Mouse (Mus musculus) left cerebral cortex, postnatal 36 days (tissue): ENCODE measurements around the gene Psmb2. TPM values are rescaled to one million over a fixed set of nuclear protein-coding genes. Genes with fewer than 3 reads are reported as not detected.
A peak's percentile ranks its signal among the peaks of the same experiment; 100 is the strongest.

Experiments
- DNase-seq, 2 experiments: peaks; one replicate each; pipeline ENCODE4 v3.0.0; 2021 to 2022; ENCODE audit warnings: low spot score in 2 of 2, mixed read lengths in 1 of 2
- intact Hi-C: fragments of 180-260 bp; cut with DNase I; formaldehyde crosslinking; loops from one replicate; pipeline ENCODE4 v1.15.1; 2025
- total RNA-seq, 2 experiments: library from RNA; stranded (reverse); gene quantifications; 2 replicates each; pipeline ENCODE4 v1.2.3; 2021

Gene Psmb2
- total RNA-seq, result 100 to 1,000 TPM in 1 of 2 experiments, 10 to 100 TPM in 1; 95.5 to 100 TPM

- intact Hi-C loops, result no loop called here
- DNase-seq, result peak; percentile 99
Observed at GRCm38 (mm10) chr4:126677054-126678003, at the start of gene Psmb2. Gene Psmb2 (plus strand): TSS chr4:126677630.

DNA sequence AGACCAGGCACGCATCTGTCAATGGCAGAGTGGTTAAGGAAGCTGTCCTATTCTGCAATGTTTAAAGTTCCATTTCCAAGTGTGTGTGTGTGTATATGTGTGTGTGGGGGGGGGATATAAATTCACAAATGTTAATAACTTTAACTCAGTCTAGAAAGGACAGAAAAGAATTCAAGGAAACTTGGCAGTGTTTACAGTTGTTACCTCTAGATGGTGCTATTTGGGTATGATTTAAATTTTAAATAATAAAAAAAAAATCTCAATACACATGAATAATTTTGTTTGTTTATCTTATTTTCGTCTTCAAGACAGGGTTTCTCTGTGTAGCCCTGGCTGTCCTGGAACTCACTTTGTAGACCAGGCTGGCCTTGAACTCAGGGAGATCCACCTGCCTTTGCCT lies 45.5 kb upstream of the Psmb2 start:
- intact Hi-C loops, result loop anchor here (5.0 kb wide), 1 partner anchor 50 kb away; no protein-coding TSS in a partner anchor

GRCm38 (mm10) chr4:126632668-126633067 lies 44.8 kb upstream of the Psmb2 start:
- no peak for DNase-seq
- intact Hi-C loops, result loop anchor here (5.0 kb wide), 1 partner anchor 50 kb away; no protein-coding TSS in a partner anchor

More for the DNA sequence above, 45.5 kb upstream of the Psmb2 start:
- DNase-seq, result no peak

GRCm38 (mm10) chr4:126636330-126636729 lies 41.1 kb upstream of the Psmb2 start:
- intact Hi-C loops, result no loop called here
- DNase-seq, result no peak

DNA sequence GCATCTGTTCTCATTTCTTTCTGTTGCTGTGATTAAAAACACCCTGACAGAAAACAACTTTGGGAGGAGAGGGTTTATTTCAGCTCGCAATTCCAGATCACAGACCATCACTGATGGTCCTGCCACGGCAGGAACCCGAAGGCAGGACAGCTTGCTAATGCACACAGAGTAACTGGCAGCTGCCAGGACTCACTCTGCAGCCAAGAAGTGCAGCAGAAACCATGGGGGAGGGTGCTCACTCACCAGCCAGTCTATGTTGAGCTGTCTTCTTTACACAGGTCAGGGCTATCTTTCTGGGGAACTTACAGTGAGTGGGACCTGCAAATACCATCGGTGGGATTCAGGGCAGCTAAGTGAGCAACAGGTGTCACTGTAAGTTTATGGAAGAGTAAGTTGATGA lies 40.0 kb upstream of the Psmb2 start:
- DNase-seq, result no peak
- intact Hi-C loops, result no loop called here

DNA sequence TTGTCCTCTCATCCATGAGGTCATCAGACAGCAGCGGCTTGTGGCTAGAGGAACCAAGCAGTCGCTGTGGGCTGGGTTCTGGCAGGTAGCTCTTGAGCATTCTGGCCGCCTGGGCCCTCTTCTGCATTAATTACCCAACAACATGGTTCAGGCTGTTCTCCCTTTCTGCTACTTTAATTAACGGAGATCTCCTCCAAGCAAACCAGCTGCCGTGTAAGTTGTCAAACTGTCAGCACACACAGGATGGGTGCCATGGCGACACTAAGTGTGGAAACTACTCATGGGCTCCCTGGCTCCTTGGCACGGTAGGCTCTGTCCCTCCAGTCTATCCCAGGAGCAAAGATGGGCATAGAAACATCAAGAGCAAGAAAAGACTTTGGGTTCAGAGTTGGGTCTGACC lies 38.1 kb upstream of the Psmb2 start:
- DNase-seq, result no peak
- intact Hi-C loops, result no loop called here

DNA sequence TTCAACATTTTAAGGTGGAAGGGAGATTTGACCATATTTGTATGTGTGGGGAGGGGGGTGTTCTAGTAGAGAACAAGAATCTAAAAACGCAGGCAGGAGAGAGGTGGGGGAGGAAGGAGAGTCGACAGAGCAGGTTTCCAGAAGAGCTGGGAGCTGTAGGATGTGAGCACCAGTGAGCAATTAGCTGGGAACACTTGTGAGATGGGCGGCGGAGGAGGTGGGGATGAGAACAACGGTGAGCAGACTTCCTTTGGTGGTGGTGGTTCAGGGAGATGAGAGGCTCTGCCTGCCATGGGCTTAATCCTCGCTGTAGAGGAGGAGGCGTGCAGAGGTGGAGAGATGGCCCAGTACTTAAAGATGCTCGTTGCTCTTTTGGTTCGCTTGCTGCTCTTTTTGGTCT lies 35.5 kb upstream of the Psmb2 start:
- DNase-seq, result peak; percentile 61 to 70
- intact Hi-C loops, result no loop called here

DNA sequence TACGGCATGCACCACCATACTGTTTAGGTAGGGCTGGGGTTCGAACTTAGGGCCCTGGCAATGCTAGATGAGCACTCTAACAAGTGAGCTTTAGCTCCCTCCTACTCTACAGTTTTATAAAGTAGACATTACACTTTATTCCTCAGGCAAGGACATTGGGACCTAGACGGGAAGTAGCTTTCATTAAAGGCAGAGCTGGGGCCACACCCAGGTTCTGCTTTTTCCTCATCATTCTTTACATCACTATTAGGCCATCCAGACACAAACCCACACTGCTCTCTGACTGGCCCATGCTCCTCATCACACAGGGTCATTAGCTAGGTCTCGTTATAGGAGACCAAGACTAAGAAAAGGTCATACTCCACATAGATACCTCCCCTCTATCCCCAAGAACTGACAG lies 33.6 kb upstream of the Psmb2 start:
- intact Hi-C loops, result no loop called here
- DNase-seq, result no peak

GRCm38 (mm10) chr4:126644333-126644963 lies 33.0 kb upstream of the Psmb2 start:
- no peak for DNase-seq
- intact Hi-C loops, result no loop called here

GRCm38 (mm10) chr4:126647996-126648910 lies 29.2 kb upstream of the Psmb2 start:
- no peak for DNase-seq
- intact Hi-C loops, result no loop called here

DNA sequence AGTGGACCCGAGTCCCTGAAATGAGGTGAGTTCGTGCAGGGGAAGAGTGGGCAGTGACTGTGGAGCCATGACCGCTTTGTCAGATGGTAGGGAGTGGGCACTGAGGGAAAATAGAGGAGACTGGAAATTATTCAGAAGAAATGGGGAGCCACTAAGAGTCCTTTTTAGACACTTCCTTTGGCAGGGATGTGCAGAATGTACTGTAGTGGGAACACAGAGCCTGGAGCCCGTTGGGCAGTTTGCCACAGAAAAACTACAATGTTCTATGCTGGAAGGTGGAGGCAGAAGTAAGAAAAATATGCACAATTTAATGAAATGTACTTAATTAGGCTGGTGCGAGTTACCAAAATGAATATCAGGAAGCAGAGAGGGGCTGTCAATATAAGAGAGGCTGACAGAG lies 24.3 kb upstream of the Psmb2 start:
- no peak for DNase-seq
- intact Hi-C loops, result no loop called here

GRCm38 (mm10) chr4:126655356-126655755 lies 22.1 kb upstream of the Psmb2 start:
- intact Hi-C loops, result no loop called here
- no peak for DNase-seq

DNA sequence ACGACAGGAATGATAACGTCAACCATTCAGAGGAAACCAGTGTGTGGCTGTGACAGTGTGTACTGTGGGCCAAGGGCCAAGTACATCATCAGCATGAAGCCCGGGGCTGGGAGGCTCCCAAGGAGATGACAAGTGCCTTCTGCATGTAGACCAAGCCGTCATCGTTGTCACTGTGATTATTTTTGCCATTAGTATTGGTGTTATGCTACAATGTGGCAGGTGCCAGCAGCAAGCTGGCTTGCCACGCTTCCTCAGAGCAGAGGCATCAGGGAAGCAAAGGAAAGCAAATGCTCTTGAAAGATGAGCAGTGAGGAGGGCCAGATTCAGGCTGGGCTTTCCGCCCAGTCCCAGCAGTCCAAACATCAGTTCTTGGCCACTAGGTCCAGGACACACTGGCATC lies 16.2 kb upstream of the Psmb2 start:
- no peak for DNase-seq
- intact Hi-C loops, result no loop called here

GRCm38 (mm10) chr4:126667075-126667474 lies 10.4 kb upstream of the Psmb2 start:
- intact Hi-C loops, result no loop called here
- no peak for DNase-seq

- intact Hi-C loops, result loop anchor here (5.0 kb wide), 1 partner anchor 50 kb away; no protein-coding TSS in a partner anchor
Observed at GRCm38 (mm10) chr4:126682298-126682697, 4.9 kb downstream of the Psmb2 start.

GRCm38 (mm10) chr4:126683084-126683483 lies 5.7 kb downstream of the Psmb2 start:
- intact Hi-C loops, result loop anchor here (5.0 kb wide), 1 partner anchor 51 kb away; no protein-coding TSS in a partner anchor
- no peak for DNase-seq

More at GRCm38 (mm10) chr4:126682298-126682697, 4.9 kb downstream of the Psmb2 start:
- DNase-seq, result no peak

GRCm38 (mm10) chr4:126689457-126689856 lies 12.0 kb downstream of the Psmb2 start:
- intact Hi-C loops, result no loop called here

GRCm38 (mm10) chr4:126693021-126693420 lies 15.6 kb downstream of the Psmb2 start:
- intact Hi-C loops, result no loop called here
- DNase-seq, result no peak

More at GRCm38 (mm10) chr4:126689457-126689856, 12.0 kb downstream of the Psmb2 start:
- DNase-seq, result no peak

- intact Hi-C loops, result no loop called here
- DNase-seq, result no peak
Observed at GRCm38 (mm10) chr4:126696908-126697307, 19.5 kb downstream of the Psmb2 start.
